Mouse (Mus musculus): ENCODE measurements at regions not wholly inside any gene's neighbourhood (a gene's known extent, or its start where the extent isn't known, plus 50 kb on each side); places are given as distances from the start of the nearest gene placed in this dataset.

DNA sequence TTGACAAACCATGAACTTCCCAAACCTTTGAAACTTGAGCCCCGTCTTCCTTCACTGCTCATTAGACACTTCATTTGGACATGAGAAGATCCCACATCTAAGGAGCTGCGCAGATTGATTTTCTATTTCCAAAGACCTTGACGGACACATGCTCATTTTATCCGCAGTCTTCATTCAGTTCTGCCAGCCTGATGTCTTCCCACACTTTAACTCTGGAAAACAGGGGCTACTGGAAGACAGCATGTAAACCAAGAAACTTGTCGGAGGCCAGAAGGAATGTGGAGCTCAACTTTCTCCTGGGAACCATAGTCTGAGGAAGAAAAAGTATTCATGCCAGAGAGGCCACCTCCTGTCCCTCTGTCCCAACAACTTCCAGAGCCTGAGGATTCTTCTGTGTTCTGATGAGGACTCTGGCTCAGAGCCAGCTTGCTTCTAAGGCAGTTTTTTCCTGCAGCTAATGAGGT is 161.8 kb downstream of the Gm19410 start:
- no peaks in the 10 kb centered on the region for H3K4me1 ChIP-seq (replicated peaks; ENCODE audit: control insufficient read depth, insufficient read depth, low read length)
- H3K36me3 ChIP-seq (ENCODE audit: control insufficient read depth, insufficient read depth, low read length), result no peaks in the 10 kb centered on the region
- no peak overlapping the region for H3K9ac ChIP-seq (ENCODE audit: low read depth, low read length)
- DNase-seq (ENCODE audit: low spot score) (no peak), ATAC-seq (replicated peaks; ENCODE audit: low FRiP score) (no peak)
- no peak overlapping the region for H3K4me3 ChIP-seq (ENCODE audit: low read depth, low read length)
- H3K27ac ChIP-seq (ENCODE audit: low read depth, low read length), result no peak overlapping the region
- no peaks in the 10 kb centered on the region for H3K27me3 ChIP-seq (replicated peaks; ENCODE audit: control insufficient read depth, insufficient read depth, low read length)
- no peak overlapping the region for H3K4me2 ChIP-seq
- H3K9me3 ChIP-seq (ENCODE audit: control insufficient read depth, low read length), result no peaks in the 10 kb centered on the region
- WGBS, result 62% methylated on average over 5 of the region's 5 CpGs

- DNase-seq (ENCODE audit: low spot score) (no peak), ATAC-seq (replicated peaks; ENCODE audit: low FRiP score) (no peak)
- H3K27ac ChIP-seq (ENCODE audit: low read depth, low read length), result no peak overlapping the region
- WGBS, result 40% methylated on average over 4 of the region's 4 CpGs
- no peak overlapping the region for H3K9ac ChIP-seq (ENCODE audit: low read depth, low read length)
- H3K27me3 ChIP-seq (replicated peaks; ENCODE audit: control insufficient read depth, insufficient read depth, low read length), result no peaks in the 10 kb centered on the region
- H3K4me1 ChIP-seq (replicated peaks; ENCODE audit: control insufficient read depth, insufficient read depth, low read length), result no peaks in the 10 kb centered on the region
- H3K4me3 ChIP-seq (ENCODE audit: low read depth, low read length), result no peak overlapping the region
- no peak overlapping the region for H3K4me2 ChIP-seq
- no peaks in the 10 kb centered on the region for H3K9me3 ChIP-seq (ENCODE audit: control insufficient read depth, low read length)
- no peaks in the 10 kb centered on the region for H3K36me3 ChIP-seq (ENCODE audit: control insufficient read depth, insufficient read depth, low read length)
Measured at GRCm38 (mm10) chr8:35930291-35930690, 164.7 kb downstream of the Gm19410 start.

GRCm38 (mm10) chr8:35933186-35934114 is 167.9 kb downstream of the Gm19410 start:
- no peaks in the 10 kb centered on the region for H3K4me1 ChIP-seq (replicated peaks; ENCODE audit: control insufficient read depth, insufficient read depth, low read length)
- no peaks in the 10 kb centered on the region for H3K36me3 ChIP-seq (ENCODE audit: control insufficient read depth, insufficient read depth, low read length)
- no peak overlapping the region for H3K9ac ChIP-seq (ENCODE audit: low read depth, low read length)
- no peaks in the 10 kb centered on the region for H3K9me3 ChIP-seq (ENCODE audit: control insufficient read depth, low read length)
- H3K4me2 ChIP-seq, result no peak overlapping the region
- no peaks in the 10 kb centered on the region for H3K27me3 ChIP-seq (replicated peaks; ENCODE audit: control insufficient read depth, insufficient read depth, low read length)
- ATAC-seq (replicated peaks; ENCODE audit: low FRiP score) (no peak), DNase-seq (ENCODE audit: low spot score) (no peak)
- no peak overlapping the region for H3K4me3 ChIP-seq (ENCODE audit: low read depth, low read length)
- 74% methylated on average over 13 of the region's 13 CpGs for WGBS
- H3K27ac ChIP-seq (ENCODE audit: low read depth, low read length), result no peak overlapping the region

DNA sequence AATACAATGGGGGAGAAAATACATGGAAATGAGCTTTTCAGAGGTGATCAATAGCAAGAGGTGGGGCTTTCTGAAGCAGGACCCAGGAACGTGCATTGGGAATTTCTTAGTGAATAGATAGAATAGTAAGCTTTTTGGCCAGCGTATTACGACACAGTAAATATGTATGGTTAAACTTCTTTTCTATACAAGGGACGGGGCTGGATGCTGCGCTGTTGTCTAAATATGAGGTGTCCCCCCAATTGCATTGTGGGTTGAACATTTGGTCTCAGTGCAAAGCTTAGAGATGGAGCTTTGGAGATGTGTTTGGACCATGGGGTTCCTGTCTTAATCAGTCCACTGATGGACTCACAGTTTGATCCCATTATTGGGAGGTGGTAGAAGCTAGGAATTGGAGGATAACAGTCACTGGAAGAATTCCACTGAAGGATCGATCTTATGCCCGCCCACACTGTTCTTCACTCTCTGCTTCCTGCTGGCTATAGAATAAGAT is 168.6 kb downstream of the Gm19410 start:
- Histone ChIP-seq H3K27ac (ENCODE audit: low read depth, low read length) (no peak overlapping the region), H3K27me3 (replicated peaks; ENCODE audit: control insufficient read depth, insufficient read depth, low read length) (no peaks in the 10 kb centered on the region), H3K4me3 (ENCODE audit: low read depth, low read length) (no peak overlapping the region), H3K4me1 (replicated peaks; ENCODE audit: control insufficient read depth, insufficient read depth, low read length) (no peaks in the 10 kb centered on the region), H3K9me3 (ENCODE audit: control insufficient read depth, low read length) (no peaks in the 10 kb centered on the region), H3K9ac (ENCODE audit: low read depth, low read length) (no peak overlapping the region), H3K4me2 (no peak overlapping the region), H3K36me3 (ENCODE audit: control insufficient read depth, insufficient read depth, low read length) (no peaks in the 10 kb centered on the region)
- 85% methylated on average over 7 of the region's 7 CpGs for WGBS
- ATAC-seq (replicated peaks; ENCODE audit: low FRiP score) (no peak), DNase-seq (ENCODE audit: low spot score) (no peak)

DNA sequence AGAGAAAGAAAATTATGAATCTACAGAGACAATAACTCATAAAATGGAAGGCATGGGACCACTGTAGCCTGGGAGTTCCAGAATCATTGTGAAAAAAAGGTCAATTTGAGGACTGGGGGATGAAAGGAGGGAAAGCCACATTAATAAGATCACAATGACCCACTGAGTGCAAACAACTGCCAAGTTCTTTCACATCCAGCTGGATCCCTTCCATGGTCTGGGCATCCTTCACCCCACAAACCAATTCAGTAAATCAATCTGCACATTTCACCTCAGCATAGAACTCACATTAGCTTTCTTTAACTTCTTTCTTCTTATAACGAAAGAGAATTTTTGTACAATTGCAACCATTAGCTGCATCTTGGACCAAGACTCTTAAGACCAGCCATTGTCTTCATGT is 169.4 kb downstream of the Gm19410 start:
- ATAC-seq (replicated peaks; ENCODE audit: low FRiP score), result no peak
- Histone ChIP-seq H3K9me3 (ENCODE audit: control insufficient read depth, low read length) (no peaks in the 10 kb centered on the region), H3K27ac (ENCODE audit: low read depth, low read length) (no peak overlapping the region), H3K36me3 (ENCODE audit: control insufficient read depth, insufficient read depth, low read length) (no peaks in the 10 kb centered on the region), H3K4me1 (replicated peaks; ENCODE audit: control insufficient read depth, insufficient read depth, low read length) (no peaks in the 10 kb centered on the region), H3K27me3 (replicated peaks; ENCODE audit: control insufficient read depth, insufficient read depth, low read length) (no peaks in the 10 kb centered on the region), H3K9ac (ENCODE audit: low read depth, low read length) (no peak overlapping the region), H3K4me3 (ENCODE audit: low read depth, low read length) (no peak overlapping the region), H3K4me2 (no peak overlapping the region)
- WGBS, result 91% methylated on average over 1 of the region's 1 CpGs
- DNase-seq (ENCODE audit: low spot score), result no peak

GRCm38 (mm10) chr8:35939199-35939598 is 173.6 kb downstream of the Gm19410 start:
- Histone ChIP-seq H3K27me3 (replicated peaks; ENCODE audit: control insufficient read depth, insufficient read depth, low read length) (no peaks in the 10 kb centered on the region), H3K27ac (ENCODE audit: low read depth, low read length) (no peak overlapping the region), H3K9me3 (ENCODE audit: control insufficient read depth, low read length) (no peaks in the 10 kb centered on the region), H3K4me2 (no peak overlapping the region), H3K36me3 (ENCODE audit: control insufficient read depth, insufficient read depth, low read length) (no peaks in the 10 kb centered on the region), H3K9ac (ENCODE audit: low read depth, low read length) (no peak overlapping the region), H3K4me1 (replicated peaks; ENCODE audit: control insufficient read depth, insufficient read depth, low read length) (no peaks in the 10 kb centered on the region), H3K4me3 (ENCODE audit: low read depth, low read length) (no peak overlapping the region)
- ATAC-seq (replicated peaks; ENCODE audit: low FRiP score) (no peak), DNase-seq (ENCODE audit: low spot score) (no peak)
- 89% methylated on average over 9 of the region's 9 CpGs for WGBS

- Histone ChIP-seq H3K4me1 (replicated peaks; ENCODE audit: control insufficient read depth, insufficient read depth, low read length) (no peaks in the 10 kb centered on the region), H3K27ac (ENCODE audit: low read depth, low read length) (no peak overlapping the region), H3K36me3 (ENCODE audit: control insufficient read depth, insufficient read depth, low read length) (no peaks in the 10 kb centered on the region), H3K27me3 (replicated peaks; ENCODE audit: control insufficient read depth, insufficient read depth, low read length) (no peaks in the 10 kb centered on the region), H3K9me3 (ENCODE audit: control insufficient read depth, low read length) (no peaks in the 10 kb centered on the region), H3K4me3 (ENCODE audit: low read depth, low read length) (no peak overlapping the region), H3K4me2 (no peak overlapping the region), H3K9ac (ENCODE audit: low read depth, low read length) (no peak overlapping the region)
- no peak for DNase-seq (ENCODE audit: low spot score)
- 86% methylated on average over 6 of the region's 6 CpGs for WGBS
- ATAC-seq (replicated peaks; ENCODE audit: low FRiP score), result no peak
Measured at GRCm38 (mm10) chr8:35942515-35942914, 176.9 kb downstream of the Gm19410 start.

- H3K4me3 ChIP-seq (ENCODE audit: low read depth, low read length), result no peak overlapping the region
- H3K27me3 ChIP-seq (replicated peaks; ENCODE audit: control insufficient read depth, insufficient read depth, low read length), result no peaks in the 10 kb centered on the region
- no peaks in the 10 kb centered on the region for H3K36me3 ChIP-seq (ENCODE audit: control insufficient read depth, insufficient read depth, low read length)
- no peak overlapping the region for H3K4me2 ChIP-seq
- H3K4me1 ChIP-seq (replicated peaks; ENCODE audit: control insufficient read depth, insufficient read depth, low read length), result no peaks in the 10 kb centered on the region
- ATAC-seq (replicated peaks; ENCODE audit: low FRiP score) (no peak), DNase-seq (ENCODE audit: low spot score) (no peak)
- no peak overlapping the region for H3K9ac ChIP-seq (ENCODE audit: low read depth, low read length)
- H3K27ac ChIP-seq (ENCODE audit: low read depth, low read length), result no peak overlapping the region
- 57% methylated on average over 3 of the region's 3 CpGs for WGBS
- H3K9me3 ChIP-seq (ENCODE audit: control insufficient read depth, low read length), result no peaks in the 10 kb centered on the region
Measured at GRCm38 (mm10) chr8:35943686-35944085, 178.1 kb downstream of the Gm19410 start.

- H3K27me3 ChIP-seq (replicated peaks; ENCODE audit: control insufficient read depth, insufficient read depth, low read length), result no peaks in the 10 kb centered on the region
- ATAC-seq (replicated peaks; ENCODE audit: low FRiP score) (no peak), DNase-seq (ENCODE audit: low spot score) (no peak)
- H3K4me3 ChIP-seq (ENCODE audit: low read depth, low read length), result no peak overlapping the region
- no peak overlapping the region for H3K4me2 ChIP-seq
- no peaks in the 10 kb centered on the region for H3K36me3 ChIP-seq (ENCODE audit: control insufficient read depth, insufficient read depth, low read length)
- no peaks in the 10 kb centered on the region for H3K4me1 ChIP-seq (replicated peaks; ENCODE audit: control insufficient read depth, insufficient read depth, low read length)
- 80% methylated on average over 4 of the region's 4 CpGs for WGBS
- H3K9ac ChIP-seq (ENCODE audit: low read depth, low read length), result no peak overlapping the region
- H3K27ac ChIP-seq (ENCODE audit: low read depth, low read length), result no peak overlapping the region
- no peaks in the 10 kb centered on the region for H3K9me3 ChIP-seq (ENCODE audit: control insufficient read depth, low read length)
Measured at GRCm38 (mm10) chr8:35944461-35944860, 178.9 kb downstream of the Gm19410 start.
